Mouse (Mus musculus): ENCODE measurements around the gene Rbmxl2. TPM values are rescaled to one million over a fixed set of nuclear protein-coding genes. Genes with fewer than 3 reads are reported as not detected.

The Rbmxl2 gene
- polyA plus RNA-seq (2012; rRNA removed) = not detected in 2 replicates

GRCm38 (mm10) chr7:107209204-107209860 lies at the start of gene Rbmxl2:
TSS of gene Rbmxl2 (plus strand) at chr7:107209445.

GRCm38 (mm10) chr7:107166690-107167089 lies 42.6 kb upstream of the Rbmxl2 start, which contains the start of gene Nlrp14:
TSS of gene Nlrp14 (plus strand) at chr7:107166990.

Other genes with a start within 250 kb of the Rbmxl2 start
- gene Olfr6, start 245.5 kb upstream of the Rbmxl2 start, polyA plus RNA-seq (2012; rRNA removed) = not detected in 2 replicates
- not detected in 2 replicates for gene Olfr711, start 234.0 kb upstream of the Rbmxl2 start, polyA plus RNA-seq (2012; rRNA removed)
- not detected in 2 replicates for gene Olfr2, start 203.4 kb upstream of the Rbmxl2 start, polyA plus RNA-seq (2012; rRNA removed)
- not detected in 2 replicates for gene Olfr713, start 178.3 kb upstream of the Rbmxl2 start, polyA plus RNA-seq (2012; rRNA removed)
- not detected in 2 replicates for gene Olfr714, start 138.5 kb upstream of the Rbmxl2 start, polyA plus RNA-seq (2012; rRNA removed)
- not detected in 2 replicates for gene Olfr17, start 116.2 kb upstream of the Rbmxl2 start, polyA plus RNA-seq (2012; rRNA removed)
- not detected in 2 replicates for gene Olfr715b, start 99.1 kb upstream of the Rbmxl2 start, polyA plus RNA-seq (2012; rRNA removed)
- gene Olfr715, start 78.4 kb upstream of the Rbmxl2 start, polyA plus RNA-seq (2012; rRNA removed) = not detected in 2 replicates
- gene Olfr716, start 71.1 kb upstream of the Rbmxl2 start, polyA plus RNA-seq (2012; rRNA removed) = not detected in 2 replicates
- not detected in 2 replicates for gene Nlrp14, start 42.5 kb upstream of the Rbmxl2 start, polyA plus RNA-seq (2012; rRNA removed)
- gene Syt9, start 161.3 kb downstream of the Rbmxl2 start, polyA plus RNA-seq (2012; rRNA removed) = 9.2 and 9.6 TPM in 2 replicates